Mouse (Mus musculus): Measurements from ENCODE around the gene Agps. TPM values are rescaled to one million over a fixed set of nuclear protein-coding genes. Genes with fewer than 3 reads are reported as not detected.
"Not testable (repeated sequence)": the region's sequence is repeated elsewhere in the genome, so short reads cannot be mapped to it uniquely, and the experiment has no call there.

Agps gene
- total RNA-seq, 2 experiments from 2014 or later: 82.2 to 92.0 TPM

- ATAC-seq (ENCODE audit: poor library complexity, severe bottlenecking): no peak
Observed at GRCm38 (mm10) chr2:75929141-75929540, 97.2 kb downstream of the Agps start.

- no peak for ATAC-seq (ENCODE audit: poor library complexity, severe bottlenecking)
Observed at GRCm38 (mm10) chr2:75929786-75930444, 97.9 kb downstream of the Agps start.

DNA sequence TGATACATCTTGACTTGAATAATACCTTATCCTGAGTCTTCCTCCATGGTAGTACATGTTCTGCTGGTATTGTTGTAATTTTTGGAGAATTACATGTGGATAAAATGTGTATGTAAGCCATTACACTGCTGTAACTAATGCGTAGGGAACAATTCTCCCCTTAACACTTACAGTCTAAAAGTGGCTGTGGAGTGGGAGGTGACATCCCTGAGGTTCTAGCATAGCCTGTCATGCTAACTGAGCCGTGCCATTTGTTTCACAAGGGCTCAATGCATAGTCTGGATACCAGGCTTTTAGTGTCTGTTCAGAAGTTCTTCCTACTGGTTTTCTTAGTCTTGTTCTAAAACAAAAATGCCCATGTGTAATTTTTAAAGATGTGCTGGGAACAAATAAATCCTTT lies 99.0 kb downstream of the Agps start:
- no peak for ATAC-seq (ENCODE audit: poor library complexity, severe bottlenecking)

- ATAC-seq (ENCODE audit: poor library complexity, severe bottlenecking): no peak
Observed at GRCm38 (mm10) chr2:75933541-75933940, 101.6 kb downstream of the Agps start.

GRCm38 (mm10) chr2:75936685-75937084 lies 104.7 kb downstream of the Agps start:
- ATAC-seq (ENCODE audit: poor library complexity, severe bottlenecking): peak; percentile 83

DNA sequence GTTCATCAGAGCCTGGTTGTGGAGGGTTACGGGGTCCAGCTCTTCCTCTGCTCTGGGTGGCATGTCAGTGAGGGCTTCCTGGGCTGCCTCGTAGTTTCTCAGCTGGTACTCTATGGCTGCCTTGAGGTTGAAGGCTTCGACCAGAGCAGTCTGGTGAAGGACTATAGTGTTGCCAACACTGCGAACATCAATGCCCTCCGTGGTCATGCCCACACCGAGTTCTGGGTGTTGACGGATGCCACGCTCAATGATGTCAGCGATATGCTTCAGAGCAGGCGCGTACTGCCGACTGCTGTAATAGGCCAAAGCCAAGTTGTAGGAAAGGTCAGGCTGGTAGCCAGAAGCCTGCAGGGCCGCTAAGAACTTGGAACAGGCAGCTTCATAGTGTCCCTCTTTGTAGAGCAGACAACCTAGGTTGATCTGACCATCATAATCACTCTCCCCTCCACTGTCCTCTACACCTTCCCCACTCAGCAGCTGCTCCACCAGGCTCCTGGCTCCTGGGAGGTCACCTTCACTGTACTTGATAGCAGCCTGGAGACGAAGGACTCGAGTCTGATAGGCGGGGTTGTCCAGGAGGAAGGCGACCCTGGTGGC lies 105.6 kb downstream of the Agps start:
- not testable (repeated sequence) for ATAC-seq (ENCODE audit: poor library complexity, severe bottlenecking)

DNA sequence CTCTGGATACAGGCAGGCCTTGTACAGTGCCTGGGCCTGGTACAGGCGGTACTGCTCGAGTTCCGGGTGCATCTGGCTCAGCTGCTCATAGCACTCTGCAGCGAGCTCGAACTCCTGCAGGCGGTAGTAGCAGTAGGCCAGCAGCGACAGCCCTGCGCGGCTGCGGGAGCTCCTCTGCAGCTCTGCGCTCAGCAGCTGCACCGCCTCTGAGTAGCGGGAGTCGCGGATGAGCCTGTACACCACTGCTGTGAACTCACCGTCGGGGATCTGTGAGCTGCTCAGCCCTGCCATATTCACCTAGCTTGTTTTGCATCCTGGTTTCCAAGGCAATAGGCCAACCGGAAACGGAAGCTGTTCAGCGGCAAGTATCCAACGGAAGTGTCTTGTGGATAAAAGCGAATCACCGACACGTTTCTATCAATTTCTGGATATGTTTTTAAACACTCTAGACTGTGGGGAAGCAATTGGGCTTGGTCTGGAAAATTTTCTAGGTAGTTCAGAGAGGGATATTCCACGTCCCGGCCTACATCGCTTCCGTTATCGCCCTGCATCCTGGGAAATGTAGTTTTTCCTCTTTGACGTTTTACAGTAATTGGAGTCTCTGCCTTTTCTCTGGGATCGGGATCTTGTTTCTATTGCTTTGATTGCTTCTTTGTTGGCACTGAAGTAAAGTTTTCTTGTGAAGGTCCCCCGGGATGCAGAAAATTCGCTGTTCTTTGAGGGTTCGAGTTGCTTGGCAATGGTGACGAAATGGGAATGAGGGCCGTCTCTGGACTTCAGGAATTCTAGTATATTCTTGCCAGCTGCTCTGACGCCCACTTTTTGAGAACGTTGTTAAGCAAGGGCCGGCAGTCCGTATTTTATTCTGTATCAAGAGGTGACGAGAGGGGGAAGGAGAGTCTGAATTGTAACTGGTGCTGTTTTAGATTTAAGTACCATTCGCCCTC lies 106.4 kb downstream of the Agps start, which contains the start of gene Ttc30b:
Gene Ttc30b, minus strand, starts transcription at position 469 of the 947 bp plus-strand sequence.
- peak; percentile 84 for ATAC-seq (ENCODE audit: poor library complexity, severe bottlenecking)

DNA sequence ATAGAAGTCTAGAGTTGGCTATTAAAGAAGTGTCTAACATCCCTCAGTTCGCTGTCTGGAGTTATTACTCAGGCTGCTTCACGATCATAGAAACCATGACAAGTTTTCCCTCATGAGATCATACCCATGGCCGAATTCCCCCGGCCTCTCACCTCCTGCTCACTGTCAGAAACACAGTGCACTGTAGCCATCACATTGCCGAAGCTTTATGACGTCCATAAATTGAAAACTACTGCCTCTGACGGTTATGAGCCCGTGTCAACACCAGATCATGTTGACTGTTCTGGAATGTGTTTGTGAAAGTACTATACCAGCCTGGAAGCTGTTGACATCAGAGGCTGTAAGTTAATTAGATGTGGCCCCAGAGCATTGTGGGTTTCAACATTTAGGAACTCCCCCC lies 118.7 kb downstream of the Agps start:
- ATAC-seq (ENCODE audit: poor library complexity, severe bottlenecking): no peak

DNA sequence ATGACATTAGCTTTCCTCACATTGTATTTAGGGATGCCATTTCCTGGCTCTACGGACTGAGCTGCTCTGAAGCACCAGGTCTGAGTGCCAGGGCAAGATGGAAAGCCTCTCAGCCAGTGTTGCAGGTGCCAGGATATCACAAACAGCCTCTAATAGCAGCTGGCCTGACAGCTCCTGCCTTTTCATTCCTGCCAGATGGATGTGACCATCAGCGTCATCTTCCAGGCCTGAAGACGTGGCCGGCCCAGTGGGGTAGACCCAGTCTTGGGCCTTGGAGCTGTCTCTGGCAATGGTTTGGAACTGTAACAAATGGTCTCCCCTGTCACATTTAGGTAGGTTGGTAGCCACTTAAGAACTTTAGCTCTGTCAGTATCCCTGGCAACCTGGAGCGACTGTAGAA lies 121.3 kb downstream of the Agps start:
- ATAC-seq (ENCODE audit: poor library complexity, severe bottlenecking): no peak

DNA sequence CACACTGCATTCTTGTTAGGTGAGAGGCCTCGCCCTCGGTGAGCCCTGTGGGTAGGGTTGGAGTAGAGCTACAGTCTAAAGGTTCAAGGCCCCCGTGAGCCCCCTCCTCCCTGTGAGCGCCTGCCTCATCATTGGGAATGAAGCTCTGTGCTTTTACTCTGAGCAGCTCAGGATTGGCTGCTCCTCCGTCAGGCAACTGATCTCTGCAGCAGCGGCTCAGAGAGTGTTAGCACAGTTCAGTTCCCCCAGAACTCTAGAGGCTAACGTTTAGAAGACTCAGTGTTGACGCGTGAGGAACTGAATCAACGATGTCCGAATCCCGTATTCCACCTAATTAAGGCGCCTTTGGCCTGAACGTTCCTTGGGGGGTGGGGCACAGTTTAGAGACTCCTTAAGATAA lies 123.7 kb downstream of the Agps start:
- no peak for ATAC-seq (ENCODE audit: poor library complexity, severe bottlenecking)

DNA sequence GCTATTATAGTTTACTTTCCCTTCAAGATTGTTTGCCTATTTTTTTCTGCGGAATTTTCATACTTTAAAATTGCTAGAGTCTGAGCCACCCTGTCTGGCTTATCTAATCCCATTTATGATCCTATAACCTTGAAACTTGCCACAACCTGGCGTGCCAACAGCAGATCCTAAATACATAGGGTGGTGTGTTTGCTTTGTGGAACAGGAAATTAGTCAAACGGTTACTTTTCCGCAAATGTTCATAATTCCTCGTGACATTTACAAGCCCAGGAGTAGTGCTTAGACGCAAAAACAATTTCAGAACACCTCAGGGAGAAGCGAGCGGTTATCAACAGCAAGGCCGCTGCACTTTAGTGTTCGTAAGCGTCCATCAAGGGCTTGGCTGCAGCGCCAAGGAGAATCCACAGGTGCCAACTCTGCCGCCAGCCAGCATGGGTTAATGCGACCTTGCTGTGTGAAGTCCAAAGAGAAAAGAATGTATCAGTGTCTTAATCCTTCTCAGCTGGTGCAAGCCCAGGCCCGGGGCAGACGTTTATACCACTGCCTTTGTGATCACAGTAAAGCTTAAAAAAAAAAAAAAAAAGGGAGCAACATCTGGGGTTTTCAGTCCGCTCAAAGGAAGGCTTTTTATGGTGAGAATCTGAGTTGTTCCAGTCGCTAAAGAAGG lies 127.3 kb downstream of the Agps start:
- no peak for ATAC-seq (ENCODE audit: poor library complexity, severe bottlenecking)

GRCm38 (mm10) chr2:75959850-75960365 lies 127.9 kb downstream of the Agps start:
- no peak for ATAC-seq (ENCODE audit: poor library complexity, severe bottlenecking)

DNA sequence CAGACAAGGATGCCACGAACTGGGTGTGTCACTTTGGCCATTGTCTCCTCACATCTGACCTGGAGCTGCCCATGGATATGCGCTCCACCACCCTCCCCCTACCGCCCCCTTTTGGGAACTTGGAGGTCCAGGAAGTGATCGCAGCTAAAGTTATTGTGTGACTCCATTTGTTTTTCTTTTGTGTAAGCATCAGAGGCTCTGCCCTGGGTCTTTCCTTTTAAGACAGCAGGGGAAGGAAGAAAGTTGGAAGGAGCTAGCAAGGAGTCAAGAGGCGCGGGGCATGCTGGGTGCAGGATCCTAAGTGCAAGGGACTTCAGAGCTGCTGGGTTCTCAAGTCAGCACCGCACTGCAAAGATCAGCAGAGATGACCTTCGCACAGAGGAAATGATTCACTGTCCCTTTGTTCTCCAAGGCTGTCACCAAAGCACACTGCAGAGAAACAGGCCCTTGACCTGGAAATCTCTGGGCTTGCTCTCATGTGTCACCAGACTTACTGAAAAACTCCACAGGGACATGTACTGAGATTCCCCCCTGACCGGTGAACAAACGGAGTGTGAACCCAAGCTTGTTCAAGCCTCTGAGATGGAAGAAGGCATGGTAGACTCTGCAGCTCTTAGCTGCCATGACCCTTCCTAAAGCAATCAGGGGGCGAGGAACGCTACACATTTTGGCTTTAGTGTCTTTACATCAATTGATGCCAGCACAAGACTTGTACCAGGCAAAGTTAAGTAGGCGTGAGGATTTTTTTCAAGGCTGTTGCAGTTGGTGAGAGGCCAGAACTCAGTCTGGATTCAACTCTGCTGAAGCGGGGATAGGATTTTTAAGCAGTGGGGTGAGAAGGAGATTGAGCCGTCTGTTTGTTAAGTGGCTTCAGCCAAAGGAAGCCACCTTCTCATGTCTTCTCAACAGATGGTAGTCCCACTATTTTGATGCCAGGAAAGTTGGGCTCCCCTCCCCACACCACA lies 128.7 kb downstream of the Agps start:
- no peak for ATAC-seq (ENCODE audit: poor library complexity, severe bottlenecking)

- ATAC-seq (ENCODE audit: poor library complexity, severe bottlenecking): no peak
Observed at GRCm38 (mm10) chr2:75963211-75963840, 131.3 kb downstream of the Agps start.

- ATAC-seq (ENCODE audit: poor library complexity, severe bottlenecking): no peak; the same call in 1 of the 2 replicates
Observed at GRCm38 (mm10) chr2:75964051-75964450, 132.1 kb downstream of the Agps start.

DNA sequence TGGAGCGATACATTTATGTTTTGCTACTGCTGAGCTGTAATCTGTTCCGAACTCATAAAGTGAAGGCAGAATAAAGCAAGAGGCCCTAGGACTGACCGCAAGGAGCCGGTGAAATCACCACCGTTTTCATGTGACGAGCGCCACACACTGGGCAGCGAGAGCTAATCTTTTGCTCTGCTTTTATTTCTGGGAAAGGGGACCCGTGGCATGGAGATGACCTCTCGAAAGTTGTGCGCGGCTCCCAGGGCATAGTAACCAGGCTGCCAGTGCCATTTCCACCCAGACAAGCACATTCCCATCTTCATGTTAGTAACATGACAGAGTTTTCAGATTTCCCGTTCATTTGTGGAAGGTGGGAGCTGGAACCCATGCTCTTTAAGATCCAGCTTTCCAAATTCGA lies 132.5 kb downstream of the Agps start:
- ATAC-seq (ENCODE audit: poor library complexity, severe bottlenecking): peak; percentile 91

DNA sequence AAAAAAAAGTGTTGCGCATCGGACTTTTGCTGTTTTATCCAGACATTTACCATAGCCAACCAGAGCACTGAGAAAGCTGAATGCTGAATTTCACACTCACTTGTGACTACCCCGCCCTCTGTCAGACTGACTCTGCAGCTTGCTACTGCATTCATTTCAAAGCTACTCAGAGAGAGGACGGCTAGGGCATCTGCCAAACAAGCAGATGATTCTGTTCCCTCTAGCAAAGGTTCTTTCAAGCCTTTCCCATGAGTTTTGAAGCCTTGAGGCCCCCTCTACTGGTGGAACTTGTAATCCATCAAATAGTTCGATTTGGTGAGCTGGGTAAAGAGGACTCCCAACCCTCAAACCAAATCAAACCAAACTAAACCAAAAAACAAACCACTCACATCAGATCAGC lies 133.0 kb downstream of the Agps start:
- ATAC-seq (ENCODE audit: poor library complexity, severe bottlenecking): peak; percentile 69

- ATAC-seq (ENCODE audit: poor library complexity, severe bottlenecking): no peak
Observed at GRCm38 (mm10) chr2:75974131-75974530, 142.2 kb downstream of the Agps start.

- ATAC-seq (ENCODE audit: poor library complexity, severe bottlenecking): not testable (repeated sequence)
Observed at GRCm38 (mm10) chr2:75976070-75976469, 144.1 kb downstream of the Agps start.

Measured in megakaryocyte, adult 5-6 weeks (primary cell).